Mouse (Mus musculus) lung, embryonic 14.5 days (tissue): ENCODE data around the gene Gnl1. TPM values are rescaled to one million over a fixed set of nuclear protein-coding genes. Genes with fewer than 3 reads are reported as not detected.

Source experiments
- ATAC-seq: fragments of 200-750 bp; cut with Nextera tagmentation; 2 replicates; pipeline ENCODE4 v1.8.0; 2017; ENCODE audit warnings: mild to moderate bottlenecking, moderate TSS enrichment, moderate library complexity; ENCODE audit not compliant: insufficient read depth
- DNase-seq: peaks from one replicate; pipeline ENCODE4 v3.0.0-alpha.2; 2015
- H3K27ac ChIP-seq: fragments of 300-500 bp; sonication (generic); 2 replicates; pipeline ENCODE4 v1.5.1; 2014; ENCODE audit warnings: low read depth, mild to moderate bottlenecking, moderate library complexity
- H3K27me3 ChIP-seq: fragments of 300-500 bp; sonication (generic); 2 replicates; pipeline ENCODE4 v1.6.1; 2014; ENCODE audit warnings: low read length, control low read depth; ENCODE audit not compliant: insufficient read depth
- H3K36me3 ChIP-seq: fragments of 300-500 bp; sonication (generic); 2 replicates; pipeline ENCODE4 v1.6.1; 2014; ENCODE audit warnings: control low read depth; ENCODE audit not compliant: insufficient read depth
- H3K4me1 ChIP-seq: fragments of 300-500 bp; sonication (generic); 2 replicates; pipeline ENCODE4 v1.6.1; 2014; ENCODE audit warnings: antibody characterized with exemption, control low read depth; ENCODE audit not compliant: insufficient read depth
- H3K4me2 ChIP-seq: fragments of 300-500 bp; sonication (generic); 2 replicates; pipeline ENCODE4 v1.6.1; 2014; ENCODE audit warnings: mild to moderate bottlenecking
- H3K4me3 ChIP-seq: fragments of 300-500 bp; sonication (generic); 2 replicates; pipeline ENCODE4 v1.5.1; 2014; ENCODE audit warnings: low read depth, low read length
- H3K9ac ChIP-seq: fragments of 300-500 bp; sonication (generic); 2 replicates; pipeline ENCODE4 v1.6.1; 2014
- H3K9me3 ChIP-seq: fragments of 300-500 bp; sonication (generic); 2 replicates; pipeline ENCODE4 v1.6.1; 2016; ENCODE audit warnings: low read depth, low read length, control low read depth
- CTCF ChIP-seq: IDR thresholded peaks from 2 replicates; pipeline ENCODE4 v1.5.1; 2016; ENCODE audit warnings: antibody characterized with exemption, low read depth
- WGBS: fragments of 180-500 bp; shearing (Covaris S2); extraction: QIAGEN DNeasy Blood & Tissue Kit; methylation state at CpG from one replicate; pipeline ENCODE4 v1.1.7; 2014; 5-methylcytosine and 5-hydroxymethylcytosine counted together
- polyA plus RNA-seq: library from polyadenylated mRNA; unstranded; fragments of >200 nt; fragmentation: Nextera tagmentation; extraction: Ambion mirVana; gene quantifications from 2 replicates; pipeline ENCODE4 v1.2.1, GENCODE M21; 2014

Gene Gnl1
- polyA plus RNA-seq, 1 experiment from 2014 or later, result 46.4 TPM

GRCm38 (mm10) chr17:36014977-36015376 lies 35.3 kb downstream of the Gnl1 start:
- H3K9me3 ChIP-seq, result no peaks in the 10 kb centered on the region
- no peak for TF ChIP-seq CTCF
- H3K4me2 ChIP-seq, result no peak overlapping the region
- peaks cover 4% of the 10 kb centered on the region; the same call in 1 of the 2 replicates for H3K36me3 ChIP-seq
- 89% methylated on average over 5 of the region's 5 CpGs for WGBS
- no peak overlapping the region for H3K4me3 ChIP-seq
- no peaks in the 10 kb centered on the region for H3K27me3 ChIP-seq
- no peak overlapping the region for H3K9ac ChIP-seq
- DNase-seq (no peak), ATAC-seq (no peak)
- no peaks in the 10 kb centered on the region for H3K4me1 ChIP-seq
- H3K27ac ChIP-seq, result no peak overlapping the region

- ATAC-seq (no peak), DNase-seq (no peak)
- H3K27me3 ChIP-seq, result no peaks in the 10 kb centered on the region
- H3K4me1 ChIP-seq, result 0 out of 2 replicates have a peak, but pooled peaks cover 4% of the 10 kb centered on the region
- peaks cover 4% of the 10 kb centered on the region; the same call in 1 of the 2 replicates for H3K36me3 ChIP-seq
- no peak for TF ChIP-seq CTCF
- no peak overlapping the region for H3K4me3 ChIP-seq
- H3K9me3 ChIP-seq, result no peaks in the 10 kb centered on the region
- H3K9ac ChIP-seq, result no peak overlapping the region
- 78% methylated on average over 5 of the region's 5 CpGs for WGBS
- H3K27ac ChIP-seq, result no peak overlapping the region
- H3K4me2 ChIP-seq, result no peak overlapping the region
These were observed 37.4 kb downstream of the Gnl1 start for GRCm38 (mm10) chr17:36017046-36017445.

- Histone ChIP-seq H3K4me3 (no peak overlapping the region), H3K36me3 (peaks cover 4% of the 10 kb centered on the region; the same call in 1 of the 2 replicates), H3K9me3 (no peaks in the 10 kb centered on the region), H3K27ac (no peak overlapping the region), H3K9ac (no peak overlapping the region), H3K4me2 (no peak overlapping the region), H3K4me1 (0 out of 2 replicates have a peak, but pooled peaks cover 12% of the 10 kb centered on the region), H3K27me3 (no peaks in the 10 kb centered on the region)
- DNase-seq, result no peak
- no peak for TF ChIP-seq CTCF
- 61% methylated on average over 2 of the region's 2 CpGs for WGBS
- ATAC-seq, result no peak
These were observed 39.3 kb downstream of the Gnl1 start for GRCm38 (mm10) chr17:36018979-36019378.

- H3K4me2 ChIP-seq, result no peak overlapping the region
- DNase-seq (no peak), ATAC-seq (no peak)
- no peak overlapping the region for H3K27ac ChIP-seq
- no peaks in the 10 kb centered on the region for H3K36me3 ChIP-seq
- H3K4me3 ChIP-seq, result no peak overlapping the region
- WGBS, result 68% methylated on average over 3 of the region's 3 CpGs
- no peaks in the 10 kb centered on the region for H3K9me3 ChIP-seq
- H3K9ac ChIP-seq, result no peak overlapping the region
- TF ChIP-seq CTCF, result no peak
- 0 out of 2 replicates have a peak, but pooled peaks cover 12% of the 10 kb centered on the region for H3K4me1 ChIP-seq
- H3K27me3 ChIP-seq, result no peaks in the 10 kb centered on the region
These were observed 39.9 kb downstream of the Gnl1 start for GRCm38 (mm10) chr17:36019519-36019918.

GRCm38 (mm10) chr17:36020191-36021073 lies 40.8 kb downstream of the Gnl1 start, which contains the start of gene H2-T24:
TSS of gene H2-T24 (minus strand) at chr17:36020560.
- H3K4me1 ChIP-seq, result 0 out of 2 replicates have a peak, but pooled peaks cover 12% of the 10 kb centered on the region
- no peak within 1 kb of the TSS for H3K9ac ChIP-seq
- ATAC-seq, result peak; percentile 62
- peak within 1 kb of the TSS; percentile 18 for H3K4me3 ChIP-seq
- H3K4me2 ChIP-seq, result peak within 1 kb of the TSS; percentile 45
- DNase-seq, result peak; percentile 74
- 32% methylated on average over 15 of the region's 15 CpGs for WGBS
- H3K36me3 ChIP-seq, result no peaks in the 10 kb centered on the region
- H3K9me3 ChIP-seq, result no peaks in the 10 kb centered on the region
- H3K27me3 ChIP-seq, result no peaks in the 10 kb centered on the region
- TF ChIP-seq CTCF, result peak; percentile 46; the same call in 1 of the 2 replicates
- peak within 1 kb of the TSS; percentile 46 for H3K27ac ChIP-seq

GRCm38 (mm10) chr17:36021309-36021708 lies 41.7 kb downstream of the Gnl1 start:
- no peak overlapping the region for H3K4me3 ChIP-seq
- peak overlapping the region; percentile 45; the same call in 1 of the 2 replicates for H3K4me2 ChIP-seq
- ATAC-seq (no peak), DNase-seq (no peak)
- 93% methylated on average over 1 of the region's 1 CpGs for WGBS
- no peaks in the 10 kb centered on the region for H3K9me3 ChIP-seq
- no peaks in the 10 kb centered on the region for H3K36me3 ChIP-seq
- no peaks in the 10 kb centered on the region for H3K27me3 ChIP-seq
- TF ChIP-seq CTCF, result no peak
- H3K4me1 ChIP-seq, result 0 out of 2 replicates have a peak, but pooled peaks cover 12% of the 10 kb centered on the region
- H3K9ac ChIP-seq, result no peak overlapping the region
- no peak overlapping the region for H3K27ac ChIP-seq

GRCm38 (mm10) chr17:36022098-36022497 lies 42.4 kb downstream of the Gnl1 start:
- Histone ChIP-seq H3K27ac (no peak overlapping the region), H3K27me3 (no peaks in the 10 kb centered on the region), H3K9me3 (no peaks in the 10 kb centered on the region), H3K4me1 (0 out of 2 replicates have a peak, but pooled peaks cover 12% of the 10 kb centered on the region), H3K4me3 (no peak overlapping the region), H3K36me3 (no peaks in the 10 kb centered on the region), H3K9ac (no peak overlapping the region), H3K4me2 (no peak overlapping the region)
- 93% methylated on average over 9 of the region's 9 CpGs for WGBS
- DNase-seq (no peak), ATAC-seq (no peak)
- no peak for TF ChIP-seq CTCF
